Mouse (Mus musculus) stomach, postnatal 0 days (tissue): ENCODE results near the gene Mrpl37.

Experiments used
- CTCF ChIP-seq: IDR thresholded peaks from 2 replicates; pipeline ENCODE4 v1.5.1; 2016; ENCODE audit warnings: antibody characterized with exemption, low read depth, mild to moderate bottlenecking, moderate library complexity
- EP300 ChIP-seq: optimal IDR thresholded peaks from 2 replicates; pipeline ENCODE3; 2016; ENCODE audit warnings: antibody characterized with exemption

- TF ChIP-seq CTCF = no peak; the same call in 1 of the 2 replicates
- no peak for TF ChIP-seq EP300
Measured at GRCm38 (mm10) chr4:107021464-107021863, 45.2 kb downstream of the Mrpl37 start.
